Mouse (Mus musculus): Measurements from ENCODE around the gene Kbtbd7. TPM values are rescaled to one million over a fixed set of nuclear protein-coding genes. Genes with fewer than 3 reads are reported as not detected.

Gene Kbtbd7
- total and polyA plus RNA-seq, 2 experiments from 2014 or later, result 11.3 to 36.5 TPM

DNA sequence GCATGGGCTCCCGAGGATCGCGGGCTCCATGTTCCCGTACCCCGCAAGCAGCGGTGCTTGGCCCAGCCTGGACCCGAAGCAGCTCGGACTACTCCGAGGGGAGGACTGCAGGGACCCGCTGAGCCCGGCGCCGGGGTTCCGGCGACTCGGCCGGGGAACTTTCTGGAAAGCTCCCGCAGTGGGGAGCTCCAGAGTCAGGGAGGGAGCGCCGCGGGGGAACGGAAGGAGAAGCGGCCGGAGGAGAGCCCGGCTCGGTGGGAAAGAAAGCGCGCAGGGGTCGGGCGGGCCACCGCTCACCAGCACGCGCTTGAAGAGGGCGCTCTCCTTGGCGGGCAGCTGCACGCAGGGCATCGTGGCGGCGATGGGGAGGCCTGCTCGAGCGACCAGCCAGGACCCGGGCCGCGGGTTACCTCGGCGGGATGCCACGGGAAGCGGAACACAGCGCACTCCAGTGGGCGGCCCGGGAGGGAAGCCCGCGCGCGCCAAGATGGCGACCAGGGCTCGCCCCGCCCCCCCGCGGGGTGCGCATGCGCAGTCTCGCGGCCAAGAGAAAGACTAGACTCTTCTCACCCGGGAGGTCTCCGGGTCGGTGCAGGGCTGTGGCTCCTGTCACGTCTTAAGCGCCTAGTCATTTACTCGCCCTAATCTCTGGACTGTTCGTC, 35.9 kb upstream of the Kbtbd7 start, which contains the start of gene Naa16:
Gene Naa16 (minus strand): TSS at position 514 of the 662 bp plus-strand sequence.
- ATAC-seq (ENCODE audit: low FRiP score), result peak; percentile 96
- WGBS, result under 1% methylated on average over 71 of the region's 71 CpGs
- H3K4me3 ChIP-seq (ENCODE audit: low read depth, low read length), result peak within 1 kb of the TSS; percentile 86
- H3K36me3 ChIP-seq (ENCODE audit: insufficient read depth, low read length), result no peaks in the 10 kb centered on the region
- H3K27me3 ChIP-seq (ENCODE audit: insufficient read depth, low read length), result no peaks in the 10 kb centered on the region
- H3K27ac ChIP-seq (ENCODE audit: low read depth, low read length), result peak within 1 kb of the TSS; percentile 81
- TF ChIP-seq CTCF (IDR thresholded peaks at IDR 0.05), result peak; percentile 77
- peak within 1 kb of the TSS; percentile 61 for H3K9ac ChIP-seq (replicated peaks; ENCODE audit: low read length, poor library complexity, severe bottlenecking)
- DNase-seq (ENCODE audit: low spot score), result peak; percentile 95
- H3K4me1 ChIP-seq (ENCODE audit: insufficient read depth, low read length), result peaks cover 10% of the 10 kb centered on the region
- H3K9me3 ChIP-seq (ENCODE audit: low read length), result no peaks in the 10 kb centered on the region
- peak within 1 kb of the TSS; percentile 77 for H3K4me2 ChIP-seq (ENCODE audit: low read depth, low read length, poor library complexity, severe bottlenecking)

DNA sequence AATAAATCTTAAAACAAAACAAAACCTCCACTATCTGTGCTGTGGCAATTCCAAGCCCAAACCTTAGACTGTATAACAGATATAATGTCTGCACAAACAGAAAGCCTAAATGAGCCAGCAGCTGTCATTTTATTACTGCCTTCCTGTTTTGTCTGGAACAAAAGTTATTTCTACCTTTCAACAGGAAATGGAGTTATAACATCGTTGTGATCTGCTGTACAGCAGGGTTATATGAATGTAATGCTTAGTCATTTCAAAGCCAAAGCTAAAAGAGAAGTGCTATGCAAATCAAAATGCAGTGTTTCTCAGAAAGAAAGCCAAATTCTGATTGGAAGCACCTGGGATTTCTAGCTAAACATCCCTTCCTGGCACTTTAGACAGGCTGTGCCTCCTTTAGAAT, 33.0 kb upstream of the Kbtbd7 start:
- no peak for TF ChIP-seq CTCF (IDR thresholded peaks at IDR 0.05)
- Histone ChIP-seq H3K4me1 (ENCODE audit: insufficient read depth, low read length) (peaks cover 10% of the 10 kb centered on the region), H3K9me3 (ENCODE audit: low read length) (no peaks in the 10 kb centered on the region), H3K27me3 (ENCODE audit: insufficient read depth, low read length) (no peaks in the 10 kb centered on the region), H3K9ac (replicated peaks; ENCODE audit: low read length, poor library complexity, severe bottlenecking) (no peak overlapping the region), H3K4me3 (ENCODE audit: low read depth, low read length) (no peak overlapping the region), H3K36me3 (ENCODE audit: insufficient read depth, low read length) (no peaks in the 10 kb centered on the region), H3K27ac (ENCODE audit: low read depth, low read length) (no peak overlapping the region), H3K4me2 (ENCODE audit: low read depth, low read length, poor library complexity, severe bottlenecking) (no peak overlapping the region)
- ATAC-seq (ENCODE audit: low FRiP score), result no peak
- WGBS, result 74% methylated on average over 1 of the region's 1 CpGs
- no peak for DNase-seq (ENCODE audit: low spot score)

GRCm38 (mm10) chr14:79394564-79394963, 31.7 kb upstream of the Kbtbd7 start:
- Histone ChIP-seq H3K36me3 (ENCODE audit: insufficient read depth, low read length) (no peaks in the 10 kb centered on the region), H3K4me2 (ENCODE audit: low read depth, low read length, poor library complexity, severe bottlenecking) (no peak overlapping the region), H3K27me3 (ENCODE audit: insufficient read depth, low read length) (no peaks in the 10 kb centered on the region), H3K9ac (replicated peaks; ENCODE audit: low read length, poor library complexity, severe bottlenecking) (no peak overlapping the region), H3K4me1 (ENCODE audit: insufficient read depth, low read length) (0 out of 2 replicates have a peak, but pooled peaks cover 1% of the 10 kb centered on the region), H3K9me3 (ENCODE audit: low read length) (no peaks in the 10 kb centered on the region), H3K4me3 (ENCODE audit: low read depth, low read length) (no peak overlapping the region), H3K27ac (ENCODE audit: low read depth, low read length) (no peak overlapping the region)
- ATAC-seq (ENCODE audit: low FRiP score) (no peak), DNase-seq (ENCODE audit: low spot score) (peak; percentile 28)
- TF ChIP-seq CTCF (IDR thresholded peaks at IDR 0.05), result peak; percentile 71

GRCm38 (mm10) chr14:79397321-79398122, 28.8 kb upstream of the Kbtbd7 start, which contains the start of gene Mtrf1:
TSS of gene Mtrf1 (plus strand) at chr14:79397772.
- H3K27me3 ChIP-seq (ENCODE audit: insufficient read depth, low read length), result no peaks in the 10 kb centered on the region
- TF ChIP-seq CTCF (IDR thresholded peaks at IDR 0.05), result peak; percentile 40
- H3K9ac ChIP-seq (replicated peaks; ENCODE audit: low read length, poor library complexity, severe bottlenecking), result peak within 1 kb of the TSS; percentile 66
- ATAC-seq (ENCODE audit: low FRiP score) (peak; percentile 94), DNase-seq (ENCODE audit: low spot score) (peak; percentile 91)
- no peaks in the 10 kb centered on the region for H3K9me3 ChIP-seq (ENCODE audit: low read length)
- 20% methylated on average over 23 of the region's 23 CpGs for WGBS
- H3K4me1 ChIP-seq (ENCODE audit: insufficient read depth, low read length), result no peaks in the 10 kb centered on the region
- H3K36me3 ChIP-seq (ENCODE audit: insufficient read depth, low read length), result peaks cover 11% of the 10 kb centered on the region; the same call in 1 of the 2 replicates
- H3K4me2 ChIP-seq (ENCODE audit: low read depth, low read length, poor library complexity, severe bottlenecking), result peak within 1 kb of the TSS; percentile 55
- peak within 1 kb of the TSS; percentile 90 for H3K27ac ChIP-seq (ENCODE audit: low read depth, low read length)
- H3K4me3 ChIP-seq (ENCODE audit: low read depth, low read length), result peak within 1 kb of the TSS; percentile 50

- ATAC-seq (ENCODE audit: low FRiP score) (no peak), DNase-seq (ENCODE audit: low spot score) (no peak)
- Histone ChIP-seq H3K27ac (ENCODE audit: low read depth, low read length) (no peak overlapping the region), H3K4me1 (ENCODE audit: insufficient read depth, low read length) (no peaks in the 10 kb centered on the region), H3K36me3 (ENCODE audit: insufficient read depth, low read length) (peaks cover 14% of the 10 kb centered on the region; the same call in 1 of the 2 replicates), H3K27me3 (ENCODE audit: insufficient read depth, low read length) (no peaks in the 10 kb centered on the region), H3K9ac (replicated peaks; ENCODE audit: low read length, poor library complexity, severe bottlenecking) (no peak overlapping the region), H3K9me3 (ENCODE audit: low read length) (no peaks in the 10 kb centered on the region), H3K4me3 (ENCODE audit: low read depth, low read length) (no peak overlapping the region), H3K4me2 (ENCODE audit: low read depth, low read length, poor library complexity, severe bottlenecking) (no peak overlapping the region)
- WGBS, result 79% methylated on average over 2 of the region's 2 CpGs
- TF ChIP-seq CTCF (IDR thresholded peaks at IDR 0.05), result no peak
These were observed 18.7 kb upstream of the Kbtbd7 start for GRCm38 (mm10) chr14:79407641-79408040.

All from midbrain, postnatal 0 days (tissue).